Mouse (Mus musculus) urinary bladder, adult 18-20 months (tissue): ENCODE data around the gene Atpif1.
"Not testable (repeated sequence)": the region's sequence is repeated elsewhere in the genome, so short reads cannot be mapped to it uniquely, and the experiment has no call there.

Source experiments
- DNase-seq, 2 experiments: peaks; one replicate each; pipeline ENCODE4 v3.0.0; 2022; ENCODE audit warnings: low spot score in 2 of 2, mixed read lengths in 2 of 2

Gene Atpif1

DNA sequence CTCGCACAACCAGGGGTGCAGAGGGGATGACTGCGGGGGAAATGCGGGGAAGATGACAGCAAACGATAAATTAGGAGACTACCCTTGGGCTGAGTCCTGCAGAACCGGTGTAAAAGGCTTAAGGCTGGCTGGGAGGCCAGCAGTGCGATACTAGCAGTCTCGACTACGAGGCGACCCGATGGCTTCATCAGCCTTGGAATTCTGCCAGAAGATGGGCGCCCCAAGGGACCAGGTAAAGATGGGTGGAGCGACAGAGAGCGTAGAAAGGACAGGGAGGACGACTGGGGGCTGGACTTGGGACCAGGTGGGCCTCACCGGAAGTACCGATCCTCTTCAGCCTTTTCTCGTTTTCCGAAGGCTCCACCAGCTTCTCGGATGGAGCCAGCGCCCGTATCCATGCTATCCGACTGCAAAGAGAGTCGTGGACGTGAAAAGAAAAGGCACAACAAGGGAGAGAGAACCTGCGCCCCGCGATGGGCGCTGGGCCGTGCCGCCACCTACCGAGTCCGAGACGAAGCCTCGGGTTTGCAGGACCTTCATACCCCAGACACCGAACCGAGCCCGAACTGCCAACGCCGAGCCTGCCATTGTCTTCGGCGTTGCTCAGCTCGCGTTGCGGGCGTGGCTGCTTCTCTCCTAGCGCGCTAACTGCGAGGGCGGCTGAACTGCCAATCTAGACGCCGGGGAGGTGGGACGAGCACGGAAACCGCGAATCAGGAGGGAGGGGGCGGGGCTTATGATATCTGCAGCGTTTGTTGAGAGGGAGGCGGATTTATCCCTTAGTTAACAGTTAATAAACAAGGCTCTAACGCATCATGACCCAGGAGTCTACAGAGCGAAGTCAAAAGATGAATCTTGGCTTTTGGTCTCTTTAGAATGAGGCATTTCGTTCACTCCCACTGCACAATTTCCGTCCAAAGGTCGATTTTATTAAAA, at the start of gene Atpif1:
Gene Atpif1 (minus strand): TSS at position 679 of the 936 bp plus-strand sequence.
- DNase-seq: peak; percentile 71 to 88

GRCm38 (mm10) chr4:132574809-132575347, 41.4 kb upstream of the Atpif1 start:
- no peak for DNase-seq

DNA sequence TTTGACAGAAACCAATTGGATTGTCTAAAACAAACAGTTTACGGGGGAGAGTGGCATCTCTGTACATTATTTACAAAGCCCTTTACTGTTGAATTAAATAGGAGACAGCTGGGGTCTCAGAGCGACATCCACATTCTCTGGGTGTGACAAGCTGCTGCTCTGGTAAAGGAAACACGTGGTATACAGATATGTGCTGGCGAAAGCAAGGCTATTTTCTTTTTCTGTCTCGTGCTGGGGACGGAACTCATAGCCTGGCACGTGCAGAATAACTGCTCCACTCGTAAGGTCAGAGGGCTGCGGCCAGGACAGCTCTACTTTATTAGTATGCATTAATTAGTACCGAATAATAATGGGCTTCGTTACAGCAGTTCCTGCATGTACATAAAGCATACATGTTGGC, 39.9 kb upstream of the Atpif1 start:
- no peak for DNase-seq

- no peak for DNase-seq
Measured at GRCm38 (mm10) chr4:132571190-132571589, 37.7 kb upstream of the Atpif1 start.

GRCm38 (mm10) chr4:132569115-132569514, 35.7 kb upstream of the Atpif1 start:
- no peak for DNase-seq

GRCm38 (mm10) chr4:132567361-132567779, 33.9 kb upstream of the Atpif1 start:
- no peak for DNase-seq

GRCm38 (mm10) chr4:132565089-132565747, 31.8 kb upstream of the Atpif1 start:
- DNase-seq: no peak

DNA sequence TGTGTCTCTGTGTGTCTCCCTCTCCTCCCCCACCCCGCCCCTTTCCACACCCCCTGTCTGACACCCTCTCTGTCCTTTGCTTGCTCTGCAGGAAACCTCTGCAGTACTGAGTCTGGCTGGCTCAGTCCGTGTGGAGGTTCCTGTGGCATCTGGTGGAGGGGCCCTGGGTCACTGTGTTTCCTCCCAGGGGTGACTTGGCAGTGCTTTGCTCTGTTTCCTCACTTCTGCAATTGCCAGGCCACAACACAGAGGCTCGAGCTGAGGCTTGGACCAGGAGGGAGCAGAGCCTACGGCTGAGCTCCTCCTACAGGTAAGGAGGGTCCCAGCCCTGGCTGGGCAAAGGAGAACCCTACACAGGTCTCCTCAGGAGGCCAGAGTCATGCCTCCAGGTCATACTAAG, 30.5 kb upstream of the Atpif1 start, which contains the start of gene Ptafr:
Gene Ptafr (plus strand): TSS at position 103 of the 400 bp plus-strand sequence.
- peak in 1 of 2 experiments; percentile 18 for DNase-seq

GRCm38 (mm10) chr4:132563261-132563660, 29.8 kb upstream of the Atpif1 start:
- DNase-seq: no peak

- not testable (repeated sequence) for DNase-seq
Measured at GRCm38 (mm10) chr4:132555550-132555949, 22.1 kb upstream of the Atpif1 start.

- DNase-seq: no peak
Measured at GRCm38 (mm10) chr4:132554653-132555052, 21.2 kb upstream of the Atpif1 start.

DNA sequence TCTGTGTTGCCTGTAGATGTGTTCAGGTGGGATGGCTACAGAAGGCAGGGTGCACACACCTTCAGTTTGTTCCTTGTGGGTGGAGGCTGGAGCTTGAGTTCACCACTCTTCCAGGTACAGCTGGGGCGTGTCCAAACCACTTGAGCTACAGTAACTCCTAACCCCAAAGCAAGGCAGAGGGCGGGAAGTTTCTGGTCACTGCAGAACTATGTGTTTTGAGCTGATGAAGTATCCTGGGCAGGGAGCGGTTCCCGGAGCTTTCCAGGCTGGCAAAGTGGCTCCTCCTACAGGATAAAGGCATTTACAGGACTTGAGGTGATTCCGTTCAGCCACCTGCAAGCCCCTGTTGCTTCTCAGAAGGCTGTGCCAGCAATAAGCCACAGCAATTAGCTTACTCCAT, 20.8 kb upstream of the Atpif1 start:
- DNase-seq: peak in 1 of 2 experiments; percentile 9

GRCm38 (mm10) chr4:132545851-132546250, 12.4 kb upstream of the Atpif1 start:
- DNase-seq: peak; percentile 27 to 47

DNA sequence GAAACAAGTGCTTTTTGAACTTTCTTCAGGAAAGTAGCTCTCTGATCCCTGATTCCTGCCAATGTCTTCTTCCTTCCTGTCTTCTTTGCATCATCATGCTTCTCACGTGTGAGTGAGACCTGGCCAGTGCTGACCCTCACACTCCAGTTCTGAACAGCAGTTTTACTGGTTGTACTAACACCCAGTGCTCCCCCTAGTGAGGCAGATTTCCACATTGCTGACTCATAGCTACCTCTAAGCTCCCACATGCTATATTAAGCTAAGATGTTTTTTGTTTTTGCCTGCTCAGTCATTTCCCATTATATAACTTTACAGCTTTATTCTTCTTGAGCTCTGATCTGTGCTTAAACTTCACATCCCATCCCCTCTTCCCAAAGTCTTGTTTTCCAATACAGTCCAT, 9.3 kb upstream of the Atpif1 start:
- DNase-seq: no peak

- DNase-seq: no peak
Measured at GRCm38 (mm10) chr4:132541413-132541812, 8.0 kb upstream of the Atpif1 start.

GRCm38 (mm10) chr4:132539481-132539880, 6.0 kb upstream of the Atpif1 start:
- DNase-seq: no peak

GRCm38 (mm10) chr4:132535406-132536121, 2.1 kb upstream of the Atpif1 start, which contains the start of gene Dnajc8:
Gene Dnajc8 (plus strand): TSS chr4:132535550.
- peak; percentile 91 to 97 for DNase-seq

- no peak for DNase-seq
Measured at GRCm38 (mm10) chr4:132532496-132532895, 963 bp downstream of the Atpif1 start.

DNA sequence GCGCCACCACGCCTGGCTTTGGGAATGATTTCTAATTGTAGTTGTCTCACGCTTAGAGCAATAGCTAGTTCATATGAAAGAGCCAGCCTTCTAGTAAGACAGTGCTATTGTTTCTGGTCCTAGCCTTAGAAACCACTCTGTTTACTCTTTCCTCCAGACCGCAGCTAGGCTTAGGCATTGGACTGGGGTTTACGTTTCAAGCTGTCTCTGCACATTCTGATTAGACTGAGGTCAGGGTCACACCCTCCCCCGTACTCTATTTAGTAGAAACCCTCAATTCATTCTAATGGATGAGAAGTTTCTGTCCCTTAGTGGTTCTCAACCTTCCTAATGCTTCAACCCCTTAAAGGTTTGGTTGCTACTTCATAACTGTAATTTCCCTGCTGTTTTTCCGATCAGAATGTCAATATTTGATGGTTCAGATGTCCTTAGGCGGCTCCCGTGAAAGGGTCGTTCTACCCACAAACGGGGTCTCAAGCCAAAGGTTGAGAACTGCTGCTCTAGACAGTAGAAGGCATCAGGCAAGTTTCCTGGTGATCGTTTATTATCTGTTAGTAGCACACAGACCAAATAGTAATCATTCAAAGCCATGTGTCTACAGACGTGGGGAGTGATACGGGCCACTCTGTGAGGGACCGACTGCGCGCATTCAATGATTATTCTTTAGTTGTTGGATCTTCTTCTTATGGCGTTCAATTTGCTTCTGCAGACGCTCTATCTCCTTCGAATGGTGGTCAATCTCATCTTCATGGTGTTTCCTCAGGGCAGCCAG, 3.2 kb downstream of the Atpif1 start:
- no peak for DNase-seq

DNA sequence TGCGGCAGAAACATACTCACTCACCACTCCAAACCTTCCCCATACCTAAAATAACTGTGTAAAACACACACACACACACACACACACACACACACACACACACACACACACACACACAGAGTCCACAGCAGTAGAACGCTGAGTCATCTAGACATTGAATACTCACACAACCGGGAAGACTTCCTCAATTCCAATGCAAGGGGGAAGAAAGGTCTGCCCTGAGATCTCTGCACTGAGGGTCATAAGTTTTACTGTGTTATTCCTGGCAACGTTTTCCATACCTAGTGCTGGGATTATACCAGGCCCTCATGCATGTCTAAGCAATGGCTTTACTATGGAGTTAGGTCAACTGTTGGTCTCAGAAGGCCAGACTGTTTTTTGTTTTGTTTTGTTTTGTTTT, 4.1 kb downstream of the Atpif1 start:
- DNase-seq: no peak
